Mouse (Mus musculus): Measurements from ENCODE around the gene Mgst2.

Mgst2 gene

GRCm38 (mm10) chr3:51652701-51653100, 7.5 kb upstream of the Mgst2 start:
- peak; percentile 56 for DNase-seq (ENCODE audit: extremely low read depth, insufficient read length, low spot score)

- DNase-seq (ENCODE audit: extremely low read depth, insufficient read length, low spot score), result no peak
Measured at GRCm38 (mm10) chr3:51654303-51655055, 5.7 kb upstream of the Mgst2 start.

GRCm38 (mm10) chr3:51659415-51659814, 745 bp upstream of the Mgst2 start:
- no peak for DNase-seq (ENCODE audit: extremely low read depth, insufficient read length, low spot score)

- peak; percentile 70 for DNase-seq (ENCODE audit: extremely low read depth, insufficient read length, low spot score)
Measured at GRCm38 (mm10) chr3:51660821-51661276, 689 bp downstream of the Mgst2 start.

GRCm38 (mm10) chr3:51661376-51661775, 1.2 kb downstream of the Mgst2 start:
- no peak for DNase-seq (ENCODE audit: extremely low read depth, insufficient read length, low spot score)

GRCm38 (mm10) chr3:51661880-51662550, 1.9 kb downstream of the Mgst2 start:
- DNase-seq (ENCODE audit: extremely low read depth, insufficient read length, low spot score), result peak; percentile 49

GRCm38 (mm10) chr3:51662557-51662956, 2.4 kb downstream of the Mgst2 start:
- peak; percentile 39 for DNase-seq (ENCODE audit: extremely low read depth, insufficient read length, low spot score)

- DNase-seq (ENCODE audit: extremely low read depth, insufficient read length, low spot score), result no peak
Measured at GRCm38 (mm10) chr3:51668607-51669006, 8.4 kb downstream of the Mgst2 start.

GRCm38 (mm10) chr3:51670414-51671070, 10.4 kb downstream of the Mgst2 start:
- peak; percentile 52 for DNase-seq (ENCODE audit: extremely low read depth, insufficient read length, low spot score)

GRCm38 (mm10) chr3:51671071-51671469, 10.9 kb downstream of the Mgst2 start:
- DNase-seq (ENCODE audit: extremely low read depth, insufficient read length, low spot score), result no peak

GRCm38 (mm10) chr3:51672631-51673030, 12.5 kb downstream of the Mgst2 start:
- DNase-seq (ENCODE audit: extremely low read depth, insufficient read length, low spot score), result no peak

- DNase-seq (ENCODE audit: extremely low read depth, insufficient read length, low spot score), result no peak
Measured at GRCm38 (mm10) chr3:51673408-51674086, 13.4 kb downstream of the Mgst2 start.

- no peak for DNase-seq (ENCODE audit: extremely low read depth, insufficient read length, low spot score)
Measured at GRCm38 (mm10) chr3:51674963-51675362, 14.8 kb downstream of the Mgst2 start.

GRCm38 (mm10) chr3:51685539-51685938, 25.4 kb downstream of the Mgst2 start:
- DNase-seq (ENCODE audit: extremely low read depth, insufficient read length, low spot score), result no peak

- no peak for DNase-seq (ENCODE audit: extremely low read depth, insufficient read length, low spot score)
Measured at GRCm38 (mm10) chr3:51686316-51686715, 26.2 kb downstream of the Mgst2 start.

- DNase-seq (ENCODE audit: extremely low read depth, insufficient read length, low spot score), result no peak
Measured at GRCm38 (mm10) chr3:51686791-51687190, 26.6 kb downstream of the Mgst2 start.

GRCm38 (mm10) chr3:51688725-51689124, 28.6 kb downstream of the Mgst2 start:
- DNase-seq (ENCODE audit: extremely low read depth, insufficient read length, low spot score), result no peak

- DNase-seq (ENCODE audit: extremely low read depth, insufficient read length, low spot score), result no peak
Measured at GRCm38 (mm10) chr3:51693196-51693595, 33.0 kb downstream of the Mgst2 start.

GRCm38 (mm10) chr3:51694576-51694975, 34.4 kb downstream of the Mgst2 start:
- no peak for DNase-seq (ENCODE audit: extremely low read depth, insufficient read length, low spot score)

- DNase-seq (ENCODE audit: extremely low read depth, insufficient read length, low spot score), result no peak
Measured at GRCm38 (mm10) chr3:51695713-51696112, 35.6 kb downstream of the Mgst2 start.

- no peak for DNase-seq (ENCODE audit: extremely low read depth, insufficient read length, low spot score)
Measured at GRCm38 (mm10) chr3:51697931-51698330, 37.8 kb downstream of the Mgst2 start.
